Mouse (Mus musculus): ENCODE measurements around the gene Wdr62. TPM values are rescaled to one million over a fixed set of nuclear protein-coding genes. Genes with fewer than 3 reads are reported as not detected.

The Wdr62 gene
- total and polyA plus RNA-seq, 3 experiments = 0.97 to 5.3 (median 1.7) TPM

DNA sequence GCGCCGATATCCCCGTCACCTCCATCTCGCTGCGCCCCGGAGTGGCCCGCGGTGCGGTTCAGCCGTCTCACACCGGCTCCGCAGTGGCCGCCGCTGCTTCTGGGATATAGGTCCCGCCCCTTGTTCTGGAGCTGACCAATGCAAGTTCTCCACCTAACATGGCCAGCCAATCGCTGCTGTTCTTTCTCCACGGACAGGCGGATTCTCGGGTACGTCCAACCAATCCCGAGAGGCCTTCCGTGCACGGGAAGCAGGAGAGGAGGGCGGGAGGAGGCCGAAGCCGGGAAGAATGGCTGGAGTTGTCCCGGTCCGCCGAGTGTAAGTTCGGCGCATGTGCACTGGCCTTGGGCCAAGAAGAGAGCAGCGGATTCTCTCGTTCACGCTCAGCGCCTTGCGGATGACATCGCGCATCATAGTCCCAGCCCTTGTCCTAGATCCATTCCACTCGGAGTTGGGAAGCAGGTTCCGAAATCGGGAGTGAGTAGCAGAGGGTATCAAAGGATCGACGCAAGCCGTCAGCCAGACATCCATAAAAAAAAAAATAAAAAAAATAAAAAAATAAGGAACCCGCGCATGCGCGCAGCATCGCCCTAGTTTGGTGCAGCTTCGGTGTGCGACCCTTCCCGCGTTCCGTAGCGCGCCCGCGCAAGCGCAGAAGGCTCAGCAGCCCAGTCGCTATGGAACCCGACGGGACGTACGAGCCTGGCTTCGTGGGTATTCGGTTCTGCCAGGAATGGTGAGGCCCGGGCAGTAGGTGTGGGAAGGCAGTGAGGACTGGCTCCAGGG, 48.4 kb downstream of the Wdr62 start, which contains the start of the genes Polr2i and Tbcb:
TSS of gene Polr2i (plus strand) at position 280 of the 786 bp plus-strand sequence.
TSS of gene Tbcb (minus strand) at position 604 of the 786 bp plus-strand sequence.
- H3K36me3 ChIP-seq (ENCODE audit: control insufficient read depth, insufficient read depth, low read length) = no peaks in the 10 kb centered on the region
- peak within 1 kb of the TSS; percentile 71 for H3K9ac ChIP-seq (ENCODE audit: low read depth, low read length)
- H3K4me1 ChIP-seq (ENCODE audit: control insufficient read depth, insufficient read depth, low read length) = no peaks in the 10 kb centered on the region
- no peak for TF ChIP-seq CTCF (IDR thresholded peaks at IDR 0.05)
- TF ChIP-seq EP300 (IDR thresholded peaks at IDR 0.05; ENCODE audit: insufficient read depth, low read depth, low read length) = 0 out of 2 replicates have a peak, but pooled peaks have one; percentile 29
- TF ChIP-seq POLR2A (IDR thresholded peaks at IDR 0.05; ENCODE audit: insufficient read depth, low read depth, low read length) = peak; percentile 88
- peak; percentile 97 to 99 for DNase-seq
- peak within 1 kb of the TSS; percentile 82 for H3K4me3 ChIP-seq
- no peaks in the 10 kb centered on the region for H3K79me2 ChIP-seq (replicated peaks; ENCODE audit: control insufficient read depth, insufficient read depth, low read length)
- intact Hi-C loops (cut with DNase I) = loop anchor here (1.0 kb wide), 1 partner anchor 48 kb away; the partner anchor contains the start of genes Thap8 and Wdr62
- H3K27me3 ChIP-seq (ENCODE audit: control insufficient read depth, insufficient read depth, low read length) = no peaks in the 10 kb centered on the region
- peak within 1 kb of the TSS; percentile 90 for H3K27ac ChIP-seq
- WGBS = under 1% methylated on average over 67 of the region's 67 CpGs

DNA sequence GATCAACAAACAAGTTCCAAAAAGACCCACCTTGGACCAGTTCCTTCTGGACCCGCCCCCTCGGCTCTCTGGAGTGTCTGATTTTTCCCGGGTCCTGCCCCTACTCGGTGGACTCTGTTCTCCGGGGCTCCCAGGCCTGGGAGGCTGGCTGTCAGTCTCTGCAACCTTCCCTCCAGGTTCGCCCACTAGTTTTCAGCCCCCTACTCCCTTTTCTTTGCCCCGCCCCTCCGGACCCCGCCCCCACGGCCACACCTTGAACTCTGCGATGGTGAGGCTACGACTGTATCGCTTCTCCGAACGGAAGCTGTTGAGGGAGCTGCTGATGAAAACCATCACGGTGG, 48.9 kb downstream of the Wdr62 start:
- H3K4me3 ChIP-seq = peak overlapping the region; percentile 82
- intact Hi-C loops (cut with DNase I) = loop anchor here (1.0 kb wide), 1 partner anchor 49 kb away; the partner anchor contains the start of genes Thap8 and Wdr62
- no peaks in the 10 kb centered on the region for H3K79me2 ChIP-seq (replicated peaks; ENCODE audit: control insufficient read depth, insufficient read depth, low read length)
- H3K9ac ChIP-seq (ENCODE audit: low read depth, low read length) = peak overlapping the region; percentile 56
- 0% methylated on average over 16 of the region's 16 CpGs for WGBS
- no peaks in the 10 kb centered on the region for H3K4me1 ChIP-seq (ENCODE audit: control insufficient read depth, insufficient read depth, low read length)
- H3K27me3 ChIP-seq (ENCODE audit: control insufficient read depth, insufficient read depth, low read length) = no peaks in the 10 kb centered on the region
- no peak for DNase-seq
- H3K27ac ChIP-seq = peak overlapping the region; percentile 66
- TF ChIP-seq CTCF (IDR thresholded peaks at IDR 0.05) = no peak
- TF ChIP-seq POLR2A (IDR thresholded peaks at IDR 0.05; ENCODE audit: insufficient read depth, low read depth, low read length) = no peak
- TF ChIP-seq EP300 (IDR thresholded peaks at IDR 0.05; ENCODE audit: insufficient read depth, low read depth, low read length) = no peak
- no peaks in the 10 kb centered on the region for H3K36me3 ChIP-seq (ENCODE audit: control insufficient read depth, insufficient read depth, low read length)

- no peaks in the 10 kb centered on the region for H3K36me3 ChIP-seq (ENCODE audit: control insufficient read depth, insufficient read depth, low read length)
These were observed 56.0 kb downstream of the Wdr62 start for GRCm38 (mm10) chr7:30224206-30224605.

DNA sequence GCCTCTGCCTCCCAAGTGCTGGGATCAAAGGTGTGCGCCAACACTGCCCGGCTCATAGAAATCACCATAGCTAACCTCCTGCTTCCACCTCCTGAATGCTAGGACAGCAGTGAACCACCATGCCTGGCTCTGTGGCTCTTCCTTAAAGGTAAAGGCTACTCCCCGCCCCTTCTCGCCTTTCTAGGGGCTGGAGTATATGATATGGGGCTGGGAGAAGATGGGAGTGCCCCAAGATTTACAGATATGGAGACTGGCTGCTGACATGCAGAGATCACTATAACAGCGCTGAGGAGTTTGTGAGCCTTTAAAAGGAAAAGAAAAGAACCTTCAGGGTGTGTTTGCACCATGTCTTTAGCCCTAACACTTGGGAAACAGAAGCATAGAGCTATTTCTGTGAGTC, 58.0 kb downstream of the Wdr62 start:
- Histone ChIP-seq H3K27me3 (ENCODE audit: control insufficient read depth, insufficient read depth, low read length) (no peaks in the 10 kb centered on the region), H3K4me1 (ENCODE audit: control insufficient read depth, insufficient read depth, low read length) (peaks cover 4% of the 10 kb centered on the region), H3K4me3 (no peak overlapping the region), H3K27ac (no peak overlapping the region), H3K36me3 (ENCODE audit: control insufficient read depth, insufficient read depth, low read length) (no peaks in the 10 kb centered on the region), H3K9ac (ENCODE audit: low read depth, low read length) (no peak overlapping the region), H3K79me2 (replicated peaks; ENCODE audit: control insufficient read depth, insufficient read depth, low read length) (no peaks in the 10 kb centered on the region)
- WGBS = 95% methylated on average over 5 of the region's 5 CpGs
- DNase-seq = no peak
- intact Hi-C loops (cut with DNase I) = no loop called here
- TF ChIP-seq POLR2A (IDR thresholded peaks at IDR 0.05; ENCODE audit: insufficient read depth, low read depth, low read length) = no peak

More at GRCm38 (mm10) chr7:30224206-30224605, 56.0 kb downstream of the Wdr62 start:
- WGBS = 97% methylated on average over 12 of the region's 12 CpGs
- no peak overlapping the region for H3K9ac ChIP-seq (ENCODE audit: low read depth, low read length)
- H3K4me1 ChIP-seq (ENCODE audit: control insufficient read depth, insufficient read depth, low read length) = peaks cover 2% of the 10 kb centered on the region; the same call in 1 of the 2 replicates
- intact Hi-C loops (cut with DNase I) = no loop called here
- no peak for TF ChIP-seq POLR2A (IDR thresholded peaks at IDR 0.05; ENCODE audit: insufficient read depth, low read depth, low read length)
- TF ChIP-seq EP300 (IDR thresholded peaks at IDR 0.05; ENCODE audit: insufficient read depth, low read depth, low read length) = no peak
- no peak for TF ChIP-seq CTCF (IDR thresholded peaks at IDR 0.05)
- no peak for DNase-seq
- no peak overlapping the region for H3K4me3 ChIP-seq
- no peaks in the 10 kb centered on the region for H3K27me3 ChIP-seq (ENCODE audit: control insufficient read depth, insufficient read depth, low read length)
- no peaks in the 10 kb centered on the region for H3K79me2 ChIP-seq (replicated peaks; ENCODE audit: control insufficient read depth, insufficient read depth, low read length)
- no peak overlapping the region for H3K27ac ChIP-seq

DNA sequence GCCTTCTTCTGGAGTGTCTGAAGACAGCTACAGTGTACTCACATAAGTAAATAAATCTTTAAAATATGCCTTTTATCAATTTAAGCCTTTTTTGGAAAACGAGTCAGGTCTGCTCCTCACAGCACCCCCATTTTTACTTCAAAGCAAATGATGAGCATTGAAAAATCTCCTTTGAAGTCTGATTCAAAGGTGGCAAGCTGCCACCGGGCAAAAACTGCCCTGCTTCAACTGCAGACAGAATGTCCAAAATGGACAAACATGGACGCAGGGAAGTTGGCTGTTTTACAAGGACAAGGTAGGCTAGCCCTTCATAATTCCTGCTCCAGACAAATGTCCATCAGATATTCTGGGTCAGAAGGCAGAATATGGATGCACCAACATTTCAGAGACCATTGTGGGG, 58.8 kb downstream of the Wdr62 start:
- Histone ChIP-seq H3K27me3 (ENCODE audit: control insufficient read depth, insufficient read depth, low read length) (no peaks in the 10 kb centered on the region), H3K4me3 (no peak overlapping the region), H3K4me1 (ENCODE audit: control insufficient read depth, insufficient read depth, low read length) (peaks cover 6% of the 10 kb centered on the region), H3K79me2 (replicated peaks; ENCODE audit: control insufficient read depth, insufficient read depth, low read length) (no peaks in the 10 kb centered on the region), H3K27ac (no peak overlapping the region), H3K9ac (ENCODE audit: low read depth, low read length) (no peak overlapping the region), H3K36me3 (ENCODE audit: control insufficient read depth, insufficient read depth, low read length) (no peaks in the 10 kb centered on the region)
- TF ChIP-seq CTCF (IDR thresholded peaks at IDR 0.05) = no peak
- TF ChIP-seq EP300 (IDR thresholded peaks at IDR 0.05; ENCODE audit: insufficient read depth, low read depth, low read length) = no peak
- TF ChIP-seq POLR2A (IDR thresholded peaks at IDR 0.05; ENCODE audit: insufficient read depth, low read depth, low read length) = no peak
- DNase-seq = no peak
- intact Hi-C loops (cut with DNase I) = no loop called here
- WGBS = 74% methylated on average over 3 of the region's 3 CpGs

- intact Hi-C loops (cut with DNase I) = no loop called here
- H3K27ac ChIP-seq = peak overlapping the region; percentile 69; the same call in 1 of the 2 replicates
These were observed 60.2 kb downstream of the Wdr62 start for GRCm38 (mm10) chr7:30220008-30220356.

More at GRCm38 (mm10) chr7:30220008-30220356, 60.2 kb downstream of the Wdr62 start:
- Histone ChIP-seq H3K4me3 (peak overlapping the region; percentile 54), H3K36me3 (ENCODE audit: control insufficient read depth, insufficient read depth, low read length) (no peaks in the 10 kb centered on the region), H3K79me2 (replicated peaks; ENCODE audit: control insufficient read depth, insufficient read depth, low read length) (no peaks in the 10 kb centered on the region), H3K4me1 (ENCODE audit: control insufficient read depth, insufficient read depth, low read length) (peaks cover 6% of the 10 kb centered on the region), H3K27me3 (ENCODE audit: control insufficient read depth, insufficient read depth, low read length) (no peaks in the 10 kb centered on the region), H3K9ac (ENCODE audit: low read depth, low read length) (peak overlapping the region; percentile 68)
- DNase-seq = peak in 1 of 2 experiments; percentile 12
- 20% methylated on average over 11 of the region's 11 CpGs for WGBS
- TF ChIP-seq CTCF (IDR thresholded peaks at IDR 0.05) (no peak), EP300 (IDR thresholded peaks at IDR 0.05; ENCODE audit: insufficient read depth, low read depth, low read length) (no peak), POLR2A (IDR thresholded peaks at IDR 0.05; ENCODE audit: insufficient read depth, low read depth, low read length) (no peak)
